Mouse (Mus musculus): ENCODE data around the gene Prdm9.
"Not testable (repeated sequence)": the region's sequence is repeated elsewhere in the genome, so short reads cannot be mapped to it uniquely, and the experiment has no call there.

DNA sequence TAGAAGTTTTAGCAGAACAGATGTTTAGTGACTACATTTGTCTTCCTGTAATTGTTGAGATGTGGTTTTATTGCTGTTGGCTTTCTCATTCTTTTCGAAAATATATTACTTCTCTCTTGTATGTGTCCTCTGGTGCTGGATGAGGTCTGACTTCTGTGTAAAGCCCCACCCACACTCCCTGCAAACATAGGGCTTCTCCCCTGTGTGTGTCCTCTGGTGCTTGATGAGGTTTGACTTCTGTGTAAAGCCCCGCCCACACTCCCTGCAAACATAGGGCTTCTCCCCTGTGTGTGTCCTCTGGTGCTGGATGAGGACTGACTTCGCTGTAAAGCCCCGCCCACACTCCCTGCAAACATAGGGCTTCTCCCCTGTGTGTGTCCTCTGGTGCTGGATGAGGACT lies 20.3 kb downstream of the Prdm9 start:
- not testable (repeated sequence) for TF ChIP-seq POLR2A (IDR thresholded peaks at IDR 0.05; ENCODE audit: control insufficient read depth, low read depth, low read length); CTCF (IDR thresholded peaks at IDR 0.05; ENCODE audit: control insufficient read depth, insufficient read depth, insufficient replicate concordance, low read depth, low read length)

Measured in testis, adult 2 months (tissue).